Mouse (Mus musculus): ENCODE measurements around the gene Ap3d1. TPM values are rescaled to one million over a fixed set of nuclear protein-coding genes. Genes with fewer than 3 reads are reported as not detected.

The Ap3d1 gene
- polyA plus RNA-seq, 1 experiment from 2014 or later: 68.4 TPM

DNA sequence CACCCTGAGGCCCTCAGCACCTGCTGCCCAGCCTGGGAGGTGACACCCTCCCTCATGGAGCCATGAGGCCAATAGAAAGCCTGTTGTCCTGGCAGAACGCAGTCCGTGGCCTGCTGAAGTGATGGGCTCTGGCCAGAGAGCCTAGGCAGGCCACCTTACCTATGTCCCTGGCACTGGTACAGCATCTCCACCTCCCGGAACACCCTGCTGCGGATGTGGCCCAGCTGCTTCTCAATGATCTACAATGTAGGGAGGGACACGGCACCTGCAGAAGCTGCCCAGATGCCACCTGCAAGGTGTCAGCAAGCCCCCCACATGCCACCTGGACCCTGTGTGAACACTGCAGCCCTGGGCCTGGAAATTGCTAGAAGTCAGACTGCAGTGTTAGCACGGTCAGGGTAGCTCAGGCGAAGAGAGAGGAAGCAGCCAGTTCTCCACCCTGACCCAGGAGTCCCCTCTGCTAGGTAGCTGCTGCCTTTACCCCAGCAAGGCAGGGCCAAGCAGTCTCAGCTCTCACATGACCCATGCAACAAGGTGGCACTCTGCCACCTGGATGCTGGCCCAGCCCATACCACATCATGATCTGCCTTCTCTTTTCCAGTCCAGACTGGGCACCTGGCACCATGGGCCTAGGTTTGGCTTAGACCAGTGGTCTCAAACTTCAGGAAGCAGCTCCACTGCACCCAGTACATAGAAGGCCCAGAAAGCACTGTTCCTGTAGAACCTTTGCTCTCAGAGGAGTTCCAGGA, 72.2 kb downstream of the Ap3d1 start:
- 98% methylated on average over 7 of the region's 7 CpGs for WGBS
- Histone ChIP-seq H3K27ac (ENCODE audit: low read depth, low read length) (no peak overlapping the region), H3K9ac (ENCODE audit: low read length) (no peak overlapping the region), H3K4me1 (ENCODE audit: control insufficient read depth, insufficient read depth, low read length) (peaks cover 19% of the 10 kb centered on the region), H3K27me3 (ENCODE audit: control insufficient read depth, insufficient read depth, low read length) (no peaks in the 10 kb centered on the region), H3K4me3 (ENCODE audit: low read depth, low read length) (no peak overlapping the region), H3K9me3 (ENCODE audit: control insufficient read depth, low read length) (no peaks in the 10 kb centered on the region), H3K36me3 (ENCODE audit: control insufficient read depth, insufficient read depth, low read length) (peaks cover 43% of the 10 kb centered on the region), H3K4me2 (no peak overlapping the region)
- no peak for ATAC-seq (ENCODE audit: low FRiP score)
- DNase-seq (ENCODE audit: low spot score, missing footprints): no peak

- no peak for ATAC-seq (ENCODE audit: low FRiP score)
Measured at GRCm38 (mm10) chr10:80669018-80669417, 73.0 kb downstream of the Ap3d1 start.

DNA sequence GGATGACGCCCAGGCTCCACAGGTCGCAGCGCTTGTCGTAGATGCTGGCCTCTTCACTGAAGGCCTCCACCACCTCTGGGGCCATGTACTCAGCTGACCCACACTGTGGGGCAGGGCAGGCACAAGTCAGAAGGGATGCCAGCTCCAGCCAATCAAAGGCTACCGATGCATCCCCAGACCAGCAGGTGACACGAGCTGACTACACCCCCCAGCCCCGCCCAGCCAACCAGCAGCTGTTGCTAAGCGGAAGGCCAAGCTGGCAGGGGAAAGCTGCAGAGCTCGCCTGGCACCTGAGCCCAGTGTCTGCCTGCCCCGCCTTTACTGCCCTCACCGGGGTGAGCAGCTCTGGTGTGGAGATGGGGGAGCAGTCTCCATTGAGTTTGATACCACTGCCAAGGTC, 73.5 kb downstream of the Ap3d1 start:
- H3K4me1 ChIP-seq (ENCODE audit: control insufficient read depth, insufficient read depth, low read length): peaks cover 6% of the 10 kb centered on the region; the same call in 1 of the 2 replicates
- DNase-seq (ENCODE audit: low spot score, missing footprints) (no peak), ATAC-seq (ENCODE audit: low FRiP score) (no peak)
- H3K36me3 ChIP-seq (ENCODE audit: control insufficient read depth, insufficient read depth, low read length): peaks cover 43% of the 10 kb centered on the region
- no peaks in the 10 kb centered on the region for H3K9me3 ChIP-seq (ENCODE audit: control insufficient read depth, low read length)
- no peak overlapping the region for H3K27ac ChIP-seq (ENCODE audit: low read depth, low read length)
- 89% methylated on average over 11 of the region's 11 CpGs for WGBS
- H3K4me3 ChIP-seq (ENCODE audit: low read depth, low read length): no peak overlapping the region
- no peaks in the 10 kb centered on the region for H3K27me3 ChIP-seq (ENCODE audit: control insufficient read depth, insufficient read depth, low read length)
- H3K4me2 ChIP-seq: no peak overlapping the region
- H3K9ac ChIP-seq (ENCODE audit: low read length): no peak overlapping the region

More at GRCm38 (mm10) chr10:80669018-80669417, 73.0 kb downstream of the Ap3d1 start:
- H3K9ac ChIP-seq (ENCODE audit: low read length): no peak overlapping the region
- peaks cover 10% of the 10 kb centered on the region for H3K4me1 ChIP-seq (ENCODE audit: control insufficient read depth, insufficient read depth, low read length)
- peaks cover 43% of the 10 kb centered on the region for H3K36me3 ChIP-seq (ENCODE audit: control insufficient read depth, insufficient read depth, low read length)
- WGBS: 96% methylated on average over 12 of the region's 12 CpGs
- no peaks in the 10 kb centered on the region for H3K9me3 ChIP-seq (ENCODE audit: control insufficient read depth, low read length)
- no peak overlapping the region for H3K27ac ChIP-seq (ENCODE audit: low read depth, low read length)
- no peak overlapping the region for H3K4me3 ChIP-seq (ENCODE audit: low read depth, low read length)
- no peak for DNase-seq (ENCODE audit: low spot score, missing footprints)
- no peak overlapping the region for H3K4me2 ChIP-seq
- no peaks in the 10 kb centered on the region for H3K27me3 ChIP-seq (ENCODE audit: control insufficient read depth, insufficient read depth, low read length)

DNA sequence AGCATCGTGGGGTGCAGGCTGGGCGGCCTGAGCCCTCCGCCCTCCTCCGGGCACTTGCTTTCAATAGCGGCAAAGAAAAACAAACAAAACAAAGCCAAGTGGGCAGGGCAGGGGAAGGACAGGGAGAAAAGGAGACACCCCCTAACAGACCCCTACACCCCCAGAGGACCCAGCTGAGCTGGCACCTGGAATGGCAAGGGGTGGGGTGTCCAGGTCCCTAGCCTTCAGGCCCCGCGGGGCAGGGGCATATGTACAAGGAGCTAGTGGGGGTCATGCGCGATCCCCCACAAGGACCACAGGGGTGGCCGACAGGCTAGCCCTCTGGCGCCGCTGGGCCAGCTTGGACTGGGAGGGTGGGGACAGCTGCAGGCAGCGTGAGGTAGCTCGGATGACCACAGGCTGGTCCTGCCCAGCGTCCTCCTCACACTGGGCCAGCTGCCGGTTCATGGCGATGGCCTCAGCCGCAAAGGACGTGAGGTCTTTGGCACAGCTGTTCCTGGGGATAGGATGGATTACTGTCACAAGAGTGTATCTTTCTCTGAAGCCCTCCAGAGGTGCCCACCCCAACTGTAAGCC, 75.1 kb downstream of the Ap3d1 start:
- DNase-seq (ENCODE audit: low spot score, missing footprints): no peak
- H3K9me3 ChIP-seq (ENCODE audit: control insufficient read depth, low read length): no peaks in the 10 kb centered on the region
- no peak for ATAC-seq (ENCODE audit: low FRiP score)
- no peak overlapping the region for H3K9ac ChIP-seq (ENCODE audit: low read length)
- peaks cover 43% of the 10 kb centered on the region for H3K36me3 ChIP-seq (ENCODE audit: control insufficient read depth, insufficient read depth, low read length)
- no peak overlapping the region for H3K4me3 ChIP-seq (ENCODE audit: low read depth, low read length)
- H3K4me1 ChIP-seq (ENCODE audit: control insufficient read depth, insufficient read depth, low read length): 0 out of 2 replicates have a peak, but pooled peaks cover 3% of the 10 kb centered on the region
- no peak overlapping the region for H3K27ac ChIP-seq (ENCODE audit: low read depth, low read length)
- 81% methylated on average over 19 of the region's 19 CpGs for WGBS
- no peaks in the 10 kb centered on the region for H3K27me3 ChIP-seq (ENCODE audit: control insufficient read depth, insufficient read depth, low read length)
- no peak overlapping the region for H3K4me2 ChIP-seq

GRCm38 (mm10) chr10:80665981-80666733, 75.9 kb downstream of the Ap3d1 start:
- Histone ChIP-seq H3K4me3 (ENCODE audit: low read depth, low read length) (no peak overlapping the region), H3K4me2 (no peak overlapping the region), H3K36me3 (ENCODE audit: control insufficient read depth, insufficient read depth, low read length) (peaks cover 42% of the 10 kb centered on the region), H3K27me3 (ENCODE audit: control insufficient read depth, insufficient read depth, low read length) (no peaks in the 10 kb centered on the region), H3K9ac (ENCODE audit: low read length) (no peak overlapping the region), H3K27ac (ENCODE audit: low read depth, low read length) (no peak overlapping the region), H3K4me1 (ENCODE audit: control insufficient read depth, insufficient read depth, low read length) (0 out of 2 replicates have a peak, but pooled peaks cover 3% of the 10 kb centered on the region), H3K9me3 (ENCODE audit: control insufficient read depth, low read length) (no peaks in the 10 kb centered on the region)
- ATAC-seq (ENCODE audit: low FRiP score) (no peak), DNase-seq (ENCODE audit: low spot score, missing footprints) (no peak)
- 78% methylated on average over 10 of the region's 10 CpGs for WGBS

- H3K4me1 ChIP-seq (ENCODE audit: control insufficient read depth, insufficient read depth, low read length): 0 out of 2 replicates have a peak, but pooled peaks cover 3% of the 10 kb centered on the region
- no peak overlapping the region for H3K9ac ChIP-seq (ENCODE audit: low read length)
- no peaks in the 10 kb centered on the region for H3K27me3 ChIP-seq (ENCODE audit: control insufficient read depth, insufficient read depth, low read length)
- no peak overlapping the region for H3K4me3 ChIP-seq (ENCODE audit: low read depth, low read length)
- no peak for ATAC-seq (ENCODE audit: low FRiP score)
- no peak overlapping the region for H3K4me2 ChIP-seq
- H3K27ac ChIP-seq (ENCODE audit: low read depth, low read length): no peak overlapping the region
- peaks cover 37% of the 10 kb centered on the region for H3K36me3 ChIP-seq (ENCODE audit: control insufficient read depth, insufficient read depth, low read length)
- H3K9me3 ChIP-seq (ENCODE audit: control insufficient read depth, low read length): no peaks in the 10 kb centered on the region
- DNase-seq (ENCODE audit: low spot score, missing footprints): no peak
- 69% methylated on average over 4 of the region's 4 CpGs for WGBS
Measured at GRCm38 (mm10) chr10:80665459-80665858, 76.6 kb downstream of the Ap3d1 start.

DNA sequence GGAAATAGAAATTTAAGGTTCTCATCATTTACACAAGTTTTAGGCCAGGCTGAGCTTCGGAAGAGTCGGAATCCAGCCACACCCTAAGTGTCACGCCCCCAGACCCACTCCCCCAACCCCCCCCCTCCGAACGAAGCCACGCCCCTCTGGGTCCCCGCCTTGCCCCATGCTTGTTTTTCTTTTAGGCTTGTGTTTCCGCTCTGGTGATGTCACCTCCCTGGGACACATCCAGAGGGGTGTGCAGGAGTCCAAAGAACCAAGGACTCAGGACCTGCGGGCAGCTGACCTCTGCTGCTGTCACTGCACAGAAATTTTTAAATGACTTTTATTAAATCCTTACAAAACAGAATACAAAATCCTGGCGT, 77.1 kb downstream of the Ap3d1 start:
- WGBS: 15% methylated on average over 10 of the region's 10 CpGs
- H3K27ac ChIP-seq (ENCODE audit: low read depth, low read length): no peak overlapping the region
- no peak for ATAC-seq (ENCODE audit: low FRiP score)
- peaks cover 35% of the 10 kb centered on the region for H3K36me3 ChIP-seq (ENCODE audit: control insufficient read depth, insufficient read depth, low read length)
- no peak overlapping the region for H3K4me3 ChIP-seq (ENCODE audit: low read depth, low read length)
- no peaks in the 10 kb centered on the region for H3K27me3 ChIP-seq (ENCODE audit: control insufficient read depth, insufficient read depth, low read length)
- no peaks in the 10 kb centered on the region for H3K9me3 ChIP-seq (ENCODE audit: control insufficient read depth, low read length)
- no peak for DNase-seq (ENCODE audit: low spot score, missing footprints)
- H3K9ac ChIP-seq (ENCODE audit: low read length): no peak overlapping the region
- 0 out of 2 replicates have a peak, but pooled peaks cover 3% of the 10 kb centered on the region for H3K4me1 ChIP-seq (ENCODE audit: control insufficient read depth, insufficient read depth, low read length)
- H3K4me2 ChIP-seq: no peak overlapping the region

DNA sequence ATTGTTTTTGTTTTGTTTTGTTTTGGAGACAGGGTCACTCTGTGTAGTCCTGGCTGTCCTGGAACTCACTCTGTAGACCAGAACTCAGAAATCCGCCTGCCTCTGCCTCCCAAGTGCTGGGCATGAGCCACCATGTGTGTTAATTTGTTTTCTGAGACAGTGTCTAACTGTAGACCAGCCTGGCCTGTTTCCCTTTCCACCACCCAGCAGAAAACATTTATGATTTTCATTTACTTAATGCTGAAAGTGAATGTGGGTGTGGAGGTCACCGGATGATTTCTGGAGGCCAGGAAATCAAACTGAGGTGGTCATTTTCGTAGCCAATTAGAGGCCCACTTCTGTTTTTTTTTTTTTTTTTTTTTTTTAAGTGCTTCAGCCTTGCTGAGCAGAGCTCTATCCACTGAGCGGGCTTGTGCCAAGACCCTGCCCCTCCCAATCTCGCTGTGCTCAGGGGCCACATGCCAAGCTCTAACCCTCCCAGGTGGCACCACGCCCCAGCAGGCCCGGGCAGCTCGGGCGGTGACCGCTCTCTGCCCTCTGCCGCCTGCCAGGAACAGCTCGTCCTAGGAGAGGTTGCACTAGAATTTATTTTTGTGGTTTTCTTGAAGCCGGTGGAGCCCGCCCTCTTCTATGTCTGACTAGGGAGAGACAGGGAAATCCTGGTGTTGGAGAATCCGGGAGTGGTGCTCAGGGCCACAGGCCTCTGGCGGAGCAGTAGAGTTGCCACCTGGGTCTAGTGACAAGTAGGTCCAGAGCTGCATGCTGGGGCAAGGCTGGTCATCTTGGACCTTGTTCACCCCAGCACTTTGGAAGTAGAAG, 77.7 kb downstream of the Ap3d1 start:
- H3K27ac ChIP-seq (ENCODE audit: low read depth, low read length): no peak overlapping the region
- H3K4me2 ChIP-seq: no peak overlapping the region
- H3K4me1 ChIP-seq (ENCODE audit: control insufficient read depth, insufficient read depth, low read length): 0 out of 2 replicates have a peak, but pooled peaks cover 3% of the 10 kb centered on the region
- H3K9me3 ChIP-seq (ENCODE audit: control insufficient read depth, low read length): no peaks in the 10 kb centered on the region
- DNase-seq (ENCODE audit: low spot score, missing footprints) (no peak), ATAC-seq (ENCODE audit: low FRiP score) (no peak)
- H3K4me3 ChIP-seq (ENCODE audit: low read depth, low read length): no peak overlapping the region
- WGBS: 48% methylated on average over 16 of the region's 16 CpGs
- H3K36me3 ChIP-seq (ENCODE audit: control insufficient read depth, insufficient read depth, low read length): peaks cover 30% of the 10 kb centered on the region
- no peaks in the 10 kb centered on the region for H3K27me3 ChIP-seq (ENCODE audit: control insufficient read depth, insufficient read depth, low read length)
- H3K9ac ChIP-seq (ENCODE audit: low read length): 0 out of 2 replicates have a peak overlapping the region, but pooled peaks have one; percentile 3

All from midbrain, embryonic 11.5 days (tissue).